Mouse (Mus musculus) cerebellum, postnatal 10 days (tissue): ENCODE results near the gene Crtc2.

Experiments used
- DNase-seq, 2 experiments: peaks; one replicate each; pipeline ENCODE4 v3.0.0; 2021; ENCODE audit warnings: mixed read lengths in 2 of 2

Gene Crtc2

DNA sequence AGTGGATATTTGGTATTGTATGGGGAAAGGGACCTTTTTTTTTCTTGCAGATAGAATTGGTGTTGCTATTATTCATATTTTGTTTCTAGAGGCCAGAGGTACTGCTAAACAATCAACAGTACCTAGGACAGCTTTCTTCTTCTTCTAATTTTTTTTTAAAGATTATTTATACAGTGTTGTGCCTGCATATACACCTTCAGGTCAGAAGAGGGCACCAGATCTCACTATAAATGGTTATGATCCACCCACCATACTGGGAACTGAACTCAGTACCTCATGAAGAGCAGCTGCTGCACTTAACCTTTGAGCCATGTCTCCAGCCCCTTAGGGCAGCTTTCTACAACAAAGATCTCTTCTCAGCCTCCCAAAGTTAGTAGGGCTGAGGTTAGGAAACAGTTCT is 59.4 kb downstream of the Crtc2 start:
- DNase-seq = no peak
